Mouse (Mus musculus): ENCODE results near the gene Zfp28. TPM values are rescaled to one million over a fixed set of nuclear protein-coding genes. Genes with fewer than 3 reads are reported as not detected.
"Not testable (repeated sequence)": the region's sequence is repeated elsewhere in the genome, so short reads cannot be mapped to it uniquely, and the experiment has no call there.

The Zfp28 gene
- polyA plus RNA-seq, 1 experiment from 2014 or later, result 7.6 TPM

DNA sequence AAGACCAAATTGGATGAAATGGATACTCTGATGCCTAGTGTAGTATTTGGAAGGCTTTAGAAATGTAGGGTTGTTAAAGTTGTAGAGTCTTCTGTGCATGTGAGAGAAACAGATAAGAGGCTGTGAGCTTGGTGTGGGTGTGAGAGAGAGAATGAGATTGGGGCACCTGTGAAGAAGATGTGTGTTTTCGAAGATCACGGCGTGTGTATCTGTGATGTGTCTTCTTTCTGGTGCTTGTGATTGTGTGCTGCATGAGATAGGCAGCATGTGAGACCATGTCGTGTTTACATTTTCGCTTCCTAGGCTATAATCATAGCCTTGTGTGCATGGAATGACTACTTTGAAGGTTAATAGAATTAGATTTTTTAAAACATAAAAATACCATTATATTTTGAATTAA is 15.9 kb upstream of the Zfp28 start:
- WGBS, result 82% methylated on average over 5 of the region's 5 CpGs
- no peak overlapping the region for H3K27ac ChIP-seq
- no peak for ATAC-seq (ENCODE audit: insufficient read depth, low FRiP score, low read depth)
- 0 out of 2 replicates have a peak, but pooled peaks cover 6% of the 10 kb centered on the region for H3K4me1 ChIP-seq
- H3K4me3 ChIP-seq (replicated peaks), result no peak overlapping the region
- no peaks in the 10 kb centered on the region for H3K9me3 ChIP-seq
- H3K4me2 ChIP-seq, result no peak overlapping the region
- H3K27me3 ChIP-seq (replicated peaks), result no peaks in the 10 kb centered on the region
- H3K36me3 ChIP-seq, result no peaks in the 10 kb centered on the region
- no peak overlapping the region for H3K9ac ChIP-seq

DNA sequence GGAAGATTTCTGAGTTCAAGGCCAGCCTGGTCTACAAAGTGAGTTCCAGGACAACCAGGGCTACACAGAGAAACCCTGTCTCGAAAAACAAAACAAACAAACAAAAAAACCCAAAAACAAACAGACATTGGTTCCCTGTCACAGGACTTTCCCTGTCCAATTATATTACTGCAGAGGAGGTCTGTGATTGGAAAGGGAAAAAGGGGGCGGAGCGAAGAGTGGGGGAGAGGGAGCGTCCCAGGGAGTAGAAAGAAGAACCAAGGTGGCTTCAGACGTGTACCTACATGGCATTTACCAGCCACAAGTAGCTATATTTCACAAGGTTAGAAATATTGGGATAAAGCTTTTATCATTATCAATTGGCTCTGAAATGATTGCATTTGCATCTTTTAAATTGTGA is 14.9 kb upstream of the Zfp28 start:
- H3K27ac ChIP-seq; H3K27me3 ChIP-seq (replicated peaks); H3K9ac ChIP-seq; H3K4me2 ChIP-seq; H3K4me3 ChIP-seq (replicated peaks); H3K9me3 ChIP-seq; H3K4me1 ChIP-seq; ATAC-seq (ENCODE audit: insufficient read depth, low FRiP score, low read depth); H3K36me3 ChIP-seq: not testable (repeated sequence)
- 80% methylated on average over 5 of the region's 5 CpGs for WGBS

DNA sequence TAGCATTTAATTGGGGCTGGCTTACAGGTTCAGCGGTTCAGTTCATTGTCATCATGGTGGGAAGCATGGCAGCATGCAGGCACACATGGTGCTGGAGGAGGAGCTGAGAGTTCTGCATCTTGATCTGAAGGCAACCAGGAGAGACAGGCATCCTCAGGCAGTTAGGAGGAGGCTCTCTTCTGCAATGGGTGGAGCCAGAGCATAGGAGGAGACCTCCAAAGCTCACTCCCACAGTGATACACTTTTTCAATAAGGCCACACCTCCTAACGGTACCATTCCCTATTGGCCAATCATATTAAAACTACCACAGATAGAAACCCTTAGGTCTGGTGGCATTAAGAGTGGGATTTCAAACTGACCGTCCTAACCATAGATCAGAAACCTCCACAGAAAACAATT is 13.6 kb upstream of the Zfp28 start:
- Histone ChIP-seq H3K4me3 (replicated peaks) (no peak overlapping the region), H3K27me3 (replicated peaks) (no peaks in the 10 kb centered on the region), H3K4me2 (no peak overlapping the region), H3K9ac (no peak overlapping the region), H3K27ac (no peak overlapping the region), H3K36me3 (no peaks in the 10 kb centered on the region), H3K9me3 (no peaks in the 10 kb centered on the region), H3K4me1 (no peaks in the 10 kb centered on the region)
- no peak for ATAC-seq (ENCODE audit: insufficient read depth, low FRiP score, low read depth)
- WGBS, result 77% methylated on average over 3 of the region's 3 CpGs

DNA sequence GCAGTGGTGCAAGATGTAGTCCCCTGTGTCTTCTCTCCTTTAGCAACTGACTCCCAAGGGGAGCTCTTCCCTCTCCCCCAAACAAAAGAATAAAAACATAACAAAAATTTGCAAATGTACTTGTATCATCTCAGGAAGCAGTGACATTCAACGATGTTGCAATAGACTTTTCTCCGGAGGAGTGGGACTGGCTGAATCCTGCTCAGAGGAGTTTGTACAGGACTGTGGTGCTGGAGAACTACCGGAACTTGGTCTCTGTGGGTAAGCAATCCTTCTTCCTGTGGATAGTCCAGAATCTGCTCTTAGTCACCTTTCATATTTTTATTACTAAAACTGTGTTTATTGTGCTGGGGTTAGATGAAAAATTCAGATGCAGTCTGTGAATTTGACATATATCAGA is 10.1 kb upstream of the Zfp28 start:
- Histone ChIP-seq H3K27ac (no peak overlapping the region), H3K4me3 (replicated peaks) (no peak overlapping the region), H3K27me3 (replicated peaks) (no peaks in the 10 kb centered on the region), H3K4me2 (no peak overlapping the region), H3K9ac (no peak overlapping the region), H3K36me3 (no peaks in the 10 kb centered on the region), H3K9me3 (no peaks in the 10 kb centered on the region), H3K4me1 (no peaks in the 10 kb centered on the region)
- ATAC-seq (ENCODE audit: insufficient read depth, low FRiP score, low read depth), result no peak
- 87% methylated on average over 3 of the region's 3 CpGs for WGBS

DNA sequence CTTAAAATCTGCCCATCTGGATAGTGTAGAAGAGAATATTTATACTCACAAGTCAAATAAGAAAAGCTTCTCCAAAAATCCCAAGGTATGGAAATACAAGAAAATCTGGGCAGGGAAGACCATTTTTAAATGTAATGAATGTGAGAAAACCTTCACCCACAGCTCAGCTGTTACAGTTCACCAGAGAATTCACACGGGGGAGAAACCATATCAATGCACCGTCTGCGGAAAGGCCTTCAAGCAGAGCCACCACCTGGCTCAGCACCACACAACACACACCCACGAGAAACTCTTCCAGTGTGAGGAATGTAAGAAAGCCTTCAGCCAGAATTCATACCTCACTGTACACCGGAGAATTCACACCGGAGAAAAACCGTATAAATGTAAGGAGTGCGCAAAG is 4.7 kb upstream of the Zfp28 start:
- Histone ChIP-seq H3K4me2 (no peak overlapping the region), H3K27ac (no peak overlapping the region), H3K4me1 (peaks cover 7% of the 10 kb centered on the region), H3K27me3 (replicated peaks) (no peaks in the 10 kb centered on the region), H3K9ac (no peak overlapping the region), H3K36me3 (no peaks in the 10 kb centered on the region), H3K9me3 (no peaks in the 10 kb centered on the region), H3K4me3 (replicated peaks) (no peak overlapping the region)
- no peak for ATAC-seq (ENCODE audit: insufficient read depth, low FRiP score, low read depth)
- WGBS, result 80% methylated on average over 8 of the region's 8 CpGs

DNA sequence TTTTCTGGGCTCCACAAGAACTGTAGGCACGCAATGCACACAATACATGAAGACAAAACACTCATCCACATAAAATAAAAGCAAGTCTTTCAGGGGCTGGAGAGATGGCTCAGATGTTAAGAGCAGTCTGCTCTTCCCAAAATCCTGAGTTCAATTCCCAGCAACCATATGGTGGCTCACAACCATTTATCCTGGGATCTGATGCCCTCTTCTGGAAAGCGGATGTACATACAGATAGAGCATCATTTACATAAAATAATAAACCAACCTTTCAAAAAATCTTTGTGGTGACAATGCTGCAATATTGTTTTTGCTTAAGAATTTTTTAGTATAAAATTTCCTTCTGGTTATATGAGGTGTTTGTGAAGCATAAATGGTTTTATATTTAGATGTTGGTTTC is 1.7 kb upstream of the Zfp28 start:
- WGBS, result 72% methylated on average over 2 of the region's 2 CpGs

DNA sequence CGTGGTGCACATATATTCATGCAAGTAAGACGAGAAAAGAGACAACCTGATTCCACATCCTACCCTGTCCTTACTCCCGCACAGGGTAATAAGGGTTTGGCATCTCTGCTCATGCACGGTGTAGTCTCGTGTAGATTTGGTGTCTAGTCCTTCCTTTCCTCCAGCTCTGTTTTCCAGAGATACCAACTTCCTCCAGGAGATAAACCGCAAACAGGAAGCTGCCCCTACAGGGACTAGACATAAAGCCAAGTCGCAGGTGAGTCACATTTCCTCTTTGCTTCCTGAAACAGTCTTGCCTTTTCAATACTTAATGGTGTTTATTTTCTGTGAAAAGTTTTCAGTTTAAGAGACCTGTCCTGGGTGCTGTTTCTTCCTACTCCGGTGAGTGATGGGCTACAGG is 916 bp downstream of the Zfp28 start:
- no peaks in the 10 kb centered on the region for H3K36me3 ChIP-seq
- peaks cover 16% of the 10 kb centered on the region for H3K4me1 ChIP-seq
- peak overlapping the region; percentile 77 for H3K4me2 ChIP-seq
- H3K9ac ChIP-seq, result no peak overlapping the region
- H3K4me3 ChIP-seq (replicated peaks), result peak overlapping the region; percentile 57
- no peak for ATAC-seq (ENCODE audit: insufficient read depth, low FRiP score, low read depth)
- no peaks in the 10 kb centered on the region for H3K27me3 ChIP-seq (replicated peaks)
- 67% methylated on average over 8 of the region's 8 CpGs for WGBS
- H3K9me3 ChIP-seq, result no peaks in the 10 kb centered on the region
- H3K27ac ChIP-seq, result no peak overlapping the region

More for the DNA sequence above, 1.7 kb upstream of the Zfp28 start:
- no peak overlapping the region for H3K4me3 ChIP-seq (replicated peaks)
- no peak overlapping the region for H3K4me2 ChIP-seq
- H3K9ac ChIP-seq, result no peak overlapping the region
- H3K27me3 ChIP-seq (replicated peaks), result no peaks in the 10 kb centered on the region
- no peaks in the 10 kb centered on the region for H3K36me3 ChIP-seq
- no peaks in the 10 kb centered on the region for H3K9me3 ChIP-seq
- H3K4me1 ChIP-seq, result peaks cover 16% of the 10 kb centered on the region
- ATAC-seq (ENCODE audit: insufficient read depth, low FRiP score, low read depth), result no peak
- no peak overlapping the region for H3K27ac ChIP-seq

DNA sequence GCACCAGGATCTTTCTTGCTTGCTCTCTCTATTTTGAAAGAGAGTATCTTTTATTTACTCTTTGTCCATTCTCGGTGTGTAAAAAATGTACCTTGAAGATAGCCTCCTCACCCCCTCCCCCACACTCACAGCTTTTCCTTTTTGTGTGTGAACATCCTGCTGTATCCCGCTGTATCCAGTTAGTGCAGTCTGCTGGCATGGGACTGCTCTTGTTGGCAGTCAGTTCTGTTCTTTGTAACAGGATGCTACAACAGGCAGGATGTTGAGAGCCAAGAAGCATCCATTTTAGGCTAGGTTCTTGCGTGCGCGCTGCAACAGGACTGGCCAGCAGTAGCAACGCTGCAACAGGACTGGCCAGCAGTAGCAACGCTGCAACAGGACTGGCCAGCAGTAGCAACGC is 3.9 kb downstream of the Zfp28 start:
- H3K9me3 ChIP-seq, result no peaks in the 10 kb centered on the region
- H3K36me3 ChIP-seq, result no peaks in the 10 kb centered on the region
- no peaks in the 10 kb centered on the region for H3K27me3 ChIP-seq (replicated peaks)
- no peak overlapping the region for H3K27ac ChIP-seq
- WGBS, result 90% methylated on average over 8 of the region's 8 CpGs
- ATAC-seq (ENCODE audit: insufficient read depth, low FRiP score, low read depth), result no peak
- H3K4me1 ChIP-seq, result peaks cover 15% of the 10 kb centered on the region
- H3K4me3 ChIP-seq (replicated peaks), result no peak overlapping the region
- no peak overlapping the region for H3K9ac ChIP-seq
- H3K4me2 ChIP-seq, result no peak overlapping the region

DNA sequence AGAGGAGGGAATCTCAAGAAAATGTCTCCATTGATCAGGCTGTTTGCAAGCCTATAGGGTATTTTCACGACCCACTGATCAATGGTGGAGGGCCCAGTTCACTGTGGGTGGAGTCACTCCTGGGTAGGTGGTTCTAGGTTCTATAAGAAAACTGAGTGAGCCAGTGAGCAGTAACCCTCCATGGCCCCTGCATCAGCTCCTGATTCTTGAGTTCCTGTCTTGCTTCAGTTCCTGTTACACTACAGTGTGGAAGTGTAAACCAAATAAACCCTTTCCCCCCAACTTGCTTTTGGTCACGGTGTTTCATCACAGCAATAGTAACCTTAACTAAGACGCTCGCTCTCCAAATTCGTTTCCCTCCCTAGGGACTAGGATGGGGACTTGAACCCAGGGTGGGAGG is 5.9 kb downstream of the Zfp28 start:
- no peak for ATAC-seq (ENCODE audit: insufficient read depth, low FRiP score, low read depth)
- Histone ChIP-seq H3K4me3 (replicated peaks) (no peak overlapping the region), H3K9me3 (no peaks in the 10 kb centered on the region), H3K27ac (no peak overlapping the region), H3K4me1 (0 out of 2 replicates have a peak, but pooled peaks cover 3% of the 10 kb centered on the region), H3K27me3 (replicated peaks) (no peaks in the 10 kb centered on the region), H3K36me3 (peaks cover 5% of the 10 kb centered on the region; the same call in 1 of the 2 replicates), H3K9ac (no peak overlapping the region), H3K4me2 (no peak overlapping the region)
- WGBS, result 86% methylated on average over 5 of the region's 5 CpGs

DNA sequence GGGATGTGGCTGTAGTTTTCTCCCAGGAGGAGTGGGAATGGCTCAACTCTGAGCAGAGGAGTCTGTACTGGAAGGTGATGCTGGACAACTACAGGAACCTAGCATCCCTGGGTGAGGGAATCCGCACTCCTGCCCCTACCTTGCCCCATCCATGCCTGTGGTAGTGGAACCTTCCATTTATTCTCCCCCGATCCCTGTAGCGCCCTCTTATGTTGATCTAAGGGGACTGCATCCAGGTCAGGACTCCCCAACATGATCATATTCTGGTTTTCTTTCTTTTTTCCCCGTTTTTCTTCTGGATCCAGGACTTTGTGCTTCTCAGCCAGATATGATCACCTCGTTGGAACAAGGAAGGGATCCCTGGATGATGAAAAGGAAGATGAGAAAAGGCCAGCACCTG is 6.4 kb downstream of the Zfp28 start:
- no peak for ATAC-seq (ENCODE audit: insufficient read depth, low FRiP score, low read depth)
- Histone ChIP-seq H3K27me3 (replicated peaks) (no peaks in the 10 kb centered on the region), H3K4me2 (no peak overlapping the region), H3K4me3 (replicated peaks) (no peak overlapping the region), H3K9me3 (no peaks in the 10 kb centered on the region), H3K9ac (no peak overlapping the region), H3K36me3 (peaks cover 5% of the 10 kb centered on the region), H3K4me1 (no peaks in the 10 kb centered on the region), H3K27ac (no peak overlapping the region)
- WGBS, result 71% methylated on average over 5 of the region's 5 CpGs

DNA sequence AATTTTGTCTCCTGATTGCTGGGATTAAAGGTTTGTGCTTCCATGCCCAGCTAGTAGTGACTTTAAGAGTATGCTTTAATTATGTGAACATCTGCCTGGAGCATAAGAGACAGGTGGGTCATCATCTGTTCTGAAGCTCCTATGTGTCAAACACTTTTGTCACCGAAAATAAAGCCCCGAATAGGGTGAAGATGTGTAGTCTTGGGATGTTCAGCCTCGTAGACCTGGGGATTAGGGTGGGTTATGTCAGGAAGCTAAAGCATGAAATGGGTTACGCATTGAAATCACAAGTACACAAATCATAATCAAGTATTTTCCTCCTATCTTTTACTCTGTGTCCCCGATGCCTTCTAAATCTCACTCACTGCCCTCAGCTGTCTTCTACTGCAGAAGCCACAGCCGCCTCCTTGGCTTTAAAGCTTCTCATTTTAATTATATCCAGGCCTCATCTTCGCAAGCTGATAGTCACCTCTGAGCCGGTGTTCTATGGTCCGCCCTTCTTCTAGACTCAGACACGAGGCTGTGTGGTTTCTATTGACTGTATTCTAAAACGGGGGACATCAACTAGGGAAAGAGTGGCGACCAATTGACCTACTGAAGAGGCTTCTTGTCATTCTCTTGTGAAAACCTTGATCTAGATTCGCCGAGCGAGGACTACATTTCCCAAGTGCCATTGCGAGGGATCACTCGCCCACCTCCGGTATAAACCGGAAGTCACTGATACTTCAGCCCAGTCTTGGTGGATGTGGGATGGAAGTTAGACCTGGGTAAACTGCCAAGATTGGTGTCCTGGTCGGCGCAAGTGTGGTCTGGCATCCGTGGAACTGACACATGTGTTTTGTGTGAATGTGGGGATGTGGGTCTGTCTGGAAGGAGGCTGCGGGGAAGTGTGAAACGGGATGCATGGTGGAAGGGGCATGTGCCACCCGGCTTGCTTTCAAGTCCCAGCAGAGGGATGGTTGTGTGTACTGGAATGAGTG is 15.2 kb downstream of the Zfp28 start, which contains the start of gene Smim17:
TSS of gene Smim17 (plus strand) at position 720 of the 980 bp plus-strand sequence.
- ATAC-seq (ENCODE audit: insufficient read depth, low FRiP score, low read depth), result peak; percentile 77
- WGBS, result 26% methylated on average over 25 of the region's 25 CpGs

DNA sequence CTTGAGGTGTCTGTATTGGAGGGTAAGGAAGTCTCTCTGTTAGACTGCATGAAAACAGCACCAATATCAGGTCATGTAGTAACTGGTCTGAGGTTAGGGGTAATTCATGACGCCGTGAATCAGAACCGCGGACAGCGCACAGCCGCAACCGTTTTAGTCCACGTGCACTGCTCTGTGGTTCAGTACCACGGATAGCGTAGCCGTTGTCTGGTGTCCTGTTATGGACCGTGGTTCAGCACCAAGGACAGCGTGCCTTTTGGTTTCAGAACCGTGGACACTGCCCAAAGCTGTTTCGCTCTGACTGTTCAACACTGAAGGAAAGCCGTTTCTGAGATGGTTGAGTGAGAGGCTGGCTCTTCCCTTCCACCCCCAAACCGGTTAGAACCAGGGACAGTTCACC is 26.9 kb downstream of the Zfp28 start, which contains the start of gene Gm20715:
TSS of gene Gm20715 (plus strand) at position 235 of the 400 bp plus-strand sequence.
- WGBS, result 2% methylated on average over 17 of the region's 17 CpGs
- Histone ChIP-seq H3K27me3 (replicated peaks) (no peaks in the 10 kb centered on the region), H3K9ac (no peak within 1 kb of the TSS), H3K4me2 (no peak within 1 kb of the TSS), H3K4me3 (replicated peaks) (no peak within 1 kb of the TSS), H3K4me1 (no peaks in the 10 kb centered on the region), H3K9me3 (no peaks in the 10 kb centered on the region), H3K27ac (no peak within 1 kb of the TSS), H3K36me3 (no peaks in the 10 kb centered on the region)
- ATAC-seq (ENCODE audit: insufficient read depth, low FRiP score, low read depth), result peak; percentile 95

More for the DNA sequence above, 15.2 kb downstream of the Zfp28 start, which contains the start of gene Smim17:
- H3K9me3 ChIP-seq, result no peaks in the 10 kb centered on the region
- H3K4me1 ChIP-seq, result no peaks in the 10 kb centered on the region
- no peak within 1 kb of the TSS for H3K9ac ChIP-seq
- no peaks in the 10 kb centered on the region for H3K27me3 ChIP-seq (replicated peaks)
- peak within 1 kb of the TSS; percentile 51 for H3K4me3 ChIP-seq (replicated peaks)
- H3K27ac ChIP-seq, result no peak within 1 kb of the TSS
- H3K4me2 ChIP-seq, result peak within 1 kb of the TSS; percentile 70
- peaks cover 12% of the 10 kb centered on the region for H3K36me3 ChIP-seq
